Mouse (Mus musculus): ENCODE results near the gene Fam166a. TPM values are rescaled to one million over a fixed set of nuclear protein-coding genes. Genes with fewer than 3 reads are reported as not detected.

Gene Fam166a
- polyA plus RNA-seq, 1 experiment from 2014 or later: 0.91 TPM

- peak; percentile 81 for ATAC-seq (ENCODE audit: low read depth)
- 2% methylated on average over 29 of the region's 29 CpGs for WGBS
These were observed 22.3 kb downstream of the Fam166a start for GRCm38 (mm10) chr2:25240723-25241437.

GRCm38 (mm10) chr2:25241438-25241775, 22.9 kb downstream of the Fam166a start:
- Histone ChIP-seq H3K4me3 (ENCODE audit: low read depth, low read length) (peak overlapping the region; percentile 69), H3K4me2 (ENCODE audit: low read depth, low read length) (peak overlapping the region; percentile 81), H3K9me3 (ENCODE audit: control insufficient read depth, low read length) (no peaks in the 10 kb centered on the region), H3K4me1 (ENCODE audit: control insufficient read depth, insufficient read depth, low read length) (peaks cover 5% of the 10 kb centered on the region; the same call in 1 of the 2 replicates), H3K9ac (replicated peaks; ENCODE audit: low read depth, low read length) (peak overlapping the region; percentile 78), H3K36me3 (ENCODE audit: control insufficient read depth, insufficient read depth, low read length) (peaks cover 3% of the 10 kb centered on the region; the same call in 1 of the 2 replicates), H3K27ac (ENCODE audit: low read depth, low read length) (peak overlapping the region; percentile 40; the same call in 1 of the 2 replicates), H3K27me3 (ENCODE audit: control insufficient read depth, insufficient read depth, low read length) (no peaks in the 10 kb centered on the region)
- WGBS: 17% methylated on average over 6 of the region's 6 CpGs
- peak; percentile 7 for ATAC-seq (ENCODE audit: low read depth)

More at GRCm38 (mm10) chr2:25240723-25241437, 22.3 kb downstream of the Fam166a start:
- peaks cover 5% of the 10 kb centered on the region; the same call in 1 of the 2 replicates for H3K4me1 ChIP-seq (ENCODE audit: control insufficient read depth, insufficient read depth, low read length)
- H3K9ac ChIP-seq (replicated peaks; ENCODE audit: low read depth, low read length): peak overlapping the region; percentile 78
- no peaks in the 10 kb centered on the region for H3K27me3 ChIP-seq (ENCODE audit: control insufficient read depth, insufficient read depth, low read length)
- H3K27ac ChIP-seq (ENCODE audit: low read depth, low read length): peak overlapping the region; percentile 40; the same call in 1 of the 2 replicates
- H3K4me3 ChIP-seq (ENCODE audit: low read depth, low read length): peak overlapping the region; percentile 69
- peaks cover 3% of the 10 kb centered on the region; the same call in 1 of the 2 replicates for H3K36me3 ChIP-seq (ENCODE audit: control insufficient read depth, insufficient read depth, low read length)
- H3K4me2 ChIP-seq (ENCODE audit: low read depth, low read length): peak overlapping the region; percentile 81
- H3K9me3 ChIP-seq (ENCODE audit: control insufficient read depth, low read length): no peaks in the 10 kb centered on the region

GRCm38 (mm10) chr2:25242101-25242506, 23.6 kb downstream of the Fam166a start, which contains the start of the genes Rnf208 and Cysrt1:
Gene Rnf208 (plus strand): TSS chr2:25242255.
Gene Cysrt1 (minus strand): TSS chr2:25242452.
- peaks cover 7% of the 10 kb centered on the region; the same call in 1 of the 2 replicates for H3K36me3 ChIP-seq (ENCODE audit: control insufficient read depth, insufficient read depth, low read length)
- WGBS: 0% methylated on average over 47 of the region's 59 CpGs
- H3K4me3 ChIP-seq (ENCODE audit: low read depth, low read length): peak within 1 kb of the TSS; percentile 69
- peak within 1 kb of the TSS; percentile 81 for H3K4me2 ChIP-seq (ENCODE audit: low read depth, low read length)
- no peaks in the 10 kb centered on the region for H3K27me3 ChIP-seq (ENCODE audit: control insufficient read depth, insufficient read depth, low read length)
- no peaks in the 10 kb centered on the region for H3K9me3 ChIP-seq (ENCODE audit: control insufficient read depth, low read length)
- H3K4me1 ChIP-seq (ENCODE audit: control insufficient read depth, insufficient read depth, low read length): peaks cover 5% of the 10 kb centered on the region; the same call in 1 of the 2 replicates
- peak within 1 kb of the TSS; percentile 78 for H3K9ac ChIP-seq (replicated peaks; ENCODE audit: low read depth, low read length)
- ATAC-seq (ENCODE audit: low read depth): peak; percentile 61
- H3K27ac ChIP-seq (ENCODE audit: low read depth, low read length): peak within 1 kb of the TSS; percentile 71

- Histone ChIP-seq H3K27me3 (ENCODE audit: control insufficient read depth, insufficient read depth, low read length) (no peaks in the 10 kb centered on the region), H3K27ac (ENCODE audit: low read depth, low read length) (no peak overlapping the region), H3K4me2 (ENCODE audit: low read depth, low read length) (peak overlapping the region; percentile 81), H3K9ac (replicated peaks; ENCODE audit: low read depth, low read length) (peak overlapping the region; percentile 78), H3K36me3 (ENCODE audit: control insufficient read depth, insufficient read depth, low read length) (peaks cover 7% of the 10 kb centered on the region; the same call in 1 of the 2 replicates), H3K9me3 (ENCODE audit: control insufficient read depth, low read length) (no peaks in the 10 kb centered on the region), H3K4me1 (ENCODE audit: control insufficient read depth, insufficient read depth, low read length) (peaks cover 5% of the 10 kb centered on the region; the same call in 1 of the 2 replicates), H3K4me3 (ENCODE audit: low read depth, low read length) (peak overlapping the region; percentile 69)
- ATAC-seq (ENCODE audit: low read depth): no peak
- WGBS: 84% methylated on average over 8 of the region's 8 CpGs
These were observed 24.8 kb downstream of the Fam166a start for GRCm38 (mm10) chr2:25243342-25243741.

- peaks cover 11% of the 10 kb centered on the region for H3K36me3 ChIP-seq (ENCODE audit: control insufficient read depth, insufficient read depth, low read length)
- ATAC-seq (ENCODE audit: low read depth): no peak
- H3K27ac ChIP-seq (ENCODE audit: low read depth, low read length): no peak overlapping the region
- no peak overlapping the region for H3K4me3 ChIP-seq (ENCODE audit: low read depth, low read length)
- H3K27me3 ChIP-seq (ENCODE audit: control insufficient read depth, insufficient read depth, low read length): no peaks in the 10 kb centered on the region
- H3K9ac ChIP-seq (replicated peaks; ENCODE audit: low read depth, low read length): no peak overlapping the region
- no peaks in the 10 kb centered on the region for H3K9me3 ChIP-seq (ENCODE audit: control insufficient read depth, low read length)
- peaks cover 5% of the 10 kb centered on the region; the same call in 1 of the 2 replicates for H3K4me1 ChIP-seq (ENCODE audit: control insufficient read depth, insufficient read depth, low read length)
- no peak overlapping the region for H3K4me2 ChIP-seq (ENCODE audit: low read depth, low read length)
- WGBS: 91% methylated on average over 4 of the region's 4 CpGs
These were observed 25.6 kb downstream of the Fam166a start for GRCm38 (mm10) chr2:25244144-25244543.

GRCm38 (mm10) chr2:25246183-25247072, 27.9 kb downstream of the Fam166a start, which contains the start of gene AL732309.1:
Gene AL732309.1 (minus strand): TSS chr2:25246863.
- H3K4me1 ChIP-seq (ENCODE audit: control insufficient read depth, insufficient read depth, low read length): peaks cover 3% of the 10 kb centered on the region; the same call in 1 of the 2 replicates
- no peak within 1 kb of the TSS for H3K27ac ChIP-seq (ENCODE audit: low read depth, low read length)
- no peak within 1 kb of the TSS for H3K9ac ChIP-seq (replicated peaks; ENCODE audit: low read depth, low read length)
- ATAC-seq (ENCODE audit: low read depth): no peak
- H3K36me3 ChIP-seq (ENCODE audit: control insufficient read depth, insufficient read depth, low read length): peaks cover 18% of the 10 kb centered on the region
- WGBS: 93% methylated on average over 10 of the region's 10 CpGs
- H3K27me3 ChIP-seq (ENCODE audit: control insufficient read depth, insufficient read depth, low read length): no peaks in the 10 kb centered on the region
- no peaks in the 10 kb centered on the region for H3K9me3 ChIP-seq (ENCODE audit: control insufficient read depth, low read length)
- H3K4me3 ChIP-seq (ENCODE audit: low read depth, low read length): no peak within 1 kb of the TSS
- H3K4me2 ChIP-seq (ENCODE audit: low read depth, low read length): no peak within 1 kb of the TSS

- no peak for ATAC-seq (ENCODE audit: low read depth)
- no peak overlapping the region for H3K4me2 ChIP-seq (ENCODE audit: low read depth, low read length)
- no peak overlapping the region for H3K9ac ChIP-seq (replicated peaks; ENCODE audit: low read depth, low read length)
- no peak overlapping the region for H3K27ac ChIP-seq (ENCODE audit: low read depth, low read length)
- no peak overlapping the region for H3K4me3 ChIP-seq (ENCODE audit: low read depth, low read length)
- peaks cover 11% of the 10 kb centered on the region; the same call in 1 of the 2 replicates for H3K36me3 ChIP-seq (ENCODE audit: control insufficient read depth, insufficient read depth, low read length)
- no peaks in the 10 kb centered on the region for H3K9me3 ChIP-seq (ENCODE audit: control insufficient read depth, low read length)
- no peaks in the 10 kb centered on the region; the same call in 1 of the 2 replicates for H3K27me3 ChIP-seq (ENCODE audit: control insufficient read depth, insufficient read depth, low read length)
- 94% methylated on average over 1 of the region's 1 CpGs for WGBS
- H3K4me1 ChIP-seq (ENCODE audit: control insufficient read depth, insufficient read depth, low read length): peaks cover 12% of the 10 kb centered on the region
These were observed 33.8 kb downstream of the Fam166a start for GRCm38 (mm10) chr2:25252331-25252730.

- no peaks in the 10 kb centered on the region; the same call in 1 of the 2 replicates for H3K27me3 ChIP-seq (ENCODE audit: control insufficient read depth, insufficient read depth, low read length)
- peak within 1 kb of the TSS; percentile 98 for H3K4me3 ChIP-seq (ENCODE audit: low read depth, low read length)
- peaks cover under 1% of the 10 kb centered on the region; the same call in 1 of the 2 replicates for H3K36me3 ChIP-seq (ENCODE audit: control insufficient read depth, insufficient read depth, low read length)
- H3K4me1 ChIP-seq (ENCODE audit: control insufficient read depth, insufficient read depth, low read length): peaks cover 12% of the 10 kb centered on the region
- 0% methylated on average over 38 of the region's 39 CpGs for WGBS
- H3K9me3 ChIP-seq (ENCODE audit: control insufficient read depth, low read length): no peaks in the 10 kb centered on the region
- peak; percentile 90 for ATAC-seq (ENCODE audit: low read depth)
- H3K27ac ChIP-seq (ENCODE audit: low read depth, low read length): peak within 1 kb of the TSS; percentile 76
- peak within 1 kb of the TSS; percentile 99 for H3K4me2 ChIP-seq (ENCODE audit: low read depth, low read length)
- peak within 1 kb of the TSS; percentile 80 for H3K9ac ChIP-seq (replicated peaks; ENCODE audit: low read depth, low read length)
These were observed 36.8 kb downstream of the Fam166a start, which contains the start of gene Tmem203 for GRCm38 (mm10) chr2:25255284-25255779. Gene Tmem203 (plus strand): TSS chr2:25255439.

All from neural tube, embryonic 14.5 days (tissue).